Mouse (Mus musculus) heart, embryonic 13.5 days (tissue): ENCODE data around the gene Hmgxb4. TPM values are rescaled to one million over a fixed set of nuclear protein-coding genes. Genes with fewer than 3 reads are reported as not detected.

Experiments used
- ATAC-seq: fragments of 200-750 bp; cut with Nextera tagmentation; 2 replicates; pipeline ENCODE4 v1.8.0; 2017; ENCODE audit warnings: moderate TSS enrichment; ENCODE audit not compliant: insufficient number of reproducible peaks, low FRiP score, low TSS enrichment; ENCODE audit errors: extremely low read depth
- H3K27ac ChIP-seq: fragments of 300-500 bp; sonication (generic); replicated peaks from 2 replicates; pipeline ENCODE4 v1.5.1; 2015; ENCODE audit warnings: moderate library complexity, mild to moderate bottlenecking, inconsistent platforms
- H3K27me3 ChIP-seq: fragments of 300-500 bp; sonication (generic); replicated peaks from 2 replicates; pipeline ENCODE4 v1.6.1; 2015; ENCODE audit warnings: mild to moderate bottlenecking, inconsistent platforms
- H3K36me3 ChIP-seq: fragments of 300-500 bp; sonication (generic); 2 replicates; pipeline ENCODE4 v1.6.1; 2015; ENCODE audit warnings: mild to moderate bottlenecking, inconsistent platforms
- H3K4me1 ChIP-seq: fragments of 300-500 bp; sonication (generic); 2 replicates; pipeline ENCODE4 v1.6.1; 2015; ENCODE audit warnings: inconsistent platforms
- H3K4me2 ChIP-seq: fragments of 300-500 bp; sonication (generic); 2 replicates; pipeline ENCODE4 v1.6.1; 2015; ENCODE audit warnings: inconsistent platforms, mild to moderate bottlenecking, moderate library complexity
- H3K4me3 ChIP-seq: fragments of 300-500 bp; sonication (generic); 2 replicates; pipeline ENCODE4 v1.5.1; 2015; ENCODE audit warnings: moderate library complexity, mild to moderate bottlenecking, inconsistent platforms
- H3K9ac ChIP-seq: fragments of 300-500 bp; sonication (generic); 2 replicates; pipeline ENCODE4 v1.6.1; 2015; ENCODE audit warnings: inconsistent platforms, mild to moderate bottlenecking, moderate library complexity
- H3K9me3 ChIP-seq: fragments of 300-500 bp; sonication (generic); 2 replicates; pipeline ENCODE4 v1.6.1; 2016; ENCODE audit warnings: inconsistent platforms
- WGBS: fragments of 180-500 bp; shearing (Covaris S2); methylation state at CpG from one replicate; pipeline ENCODE4 v1.1.7; 2015; ENCODE audit warnings: mixed read lengths; 5-methylcytosine and 5-hydroxymethylcytosine counted together
- polyA plus RNA-seq: library from polyadenylated mRNA; unstranded; fragments of >200 nt; fragmentation: Nextera tagmentation; extraction: Ambion mirVana; gene quantifications from 2 replicates; pipeline ENCODE4 v1.2.1, GENCODE M21; 2015

Gene Hmgxb4
- polyA plus RNA-seq, 1 experiment from 2014 or later: 23.1 TPM

DNA sequence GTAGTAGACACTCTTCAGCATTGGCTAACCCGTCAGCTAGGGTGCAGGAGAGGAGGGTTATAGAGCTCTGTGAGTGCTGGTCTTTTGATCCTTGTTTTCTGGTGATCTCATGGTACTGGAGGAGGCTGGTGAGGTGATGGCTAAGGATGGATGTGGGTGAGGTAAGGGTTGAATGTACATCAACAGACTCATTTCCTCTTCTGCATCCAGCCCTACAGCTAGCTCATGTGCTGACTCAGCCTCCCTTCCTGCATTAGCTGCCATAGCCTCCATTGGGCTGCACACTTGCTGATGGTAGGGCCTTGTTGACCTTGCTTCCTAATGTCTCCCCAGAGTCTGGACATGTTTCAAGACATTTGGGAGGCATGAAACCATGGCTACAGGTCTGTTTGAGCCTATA lies 49.8 kb downstream of the Hmgxb4 start:
- Histone ChIP-seq H3K9ac (no peak overlapping the region), H3K4me2 (no peak overlapping the region), H3K27ac (no peak overlapping the region), H3K36me3 (0 out of 2 replicates have a peak, but pooled peaks cover 2% of the 10 kb centered on the region), H3K9me3 (no peaks in the 10 kb centered on the region), H3K4me3 (no peak overlapping the region), H3K4me1 (peaks cover 60% of the 10 kb centered on the region), H3K27me3 (no peaks in the 10 kb centered on the region)
- WGBS: 83% methylated on average over 1 of the region's 1 CpGs
- no peak for ATAC-seq

DNA sequence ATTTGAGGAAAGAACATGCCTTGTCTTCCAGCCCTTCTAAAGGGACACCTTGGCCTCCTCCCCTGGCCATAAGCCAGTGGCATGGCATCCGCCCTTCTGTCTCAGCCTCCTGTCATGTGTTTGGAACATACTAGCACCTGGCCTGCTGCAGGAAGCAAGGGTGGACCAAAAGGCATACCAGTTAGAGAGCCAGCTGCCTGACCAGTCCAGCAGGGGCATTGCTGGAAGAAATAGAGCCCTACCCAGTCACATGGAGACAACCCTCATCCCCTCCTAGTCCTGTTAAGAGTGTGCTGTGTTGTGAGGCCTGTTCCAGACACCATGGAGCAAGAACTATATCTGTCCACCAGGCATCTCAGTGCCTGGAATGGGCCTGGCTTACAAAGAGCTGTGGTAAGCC lies 53.1 kb downstream of the Hmgxb4 start:
- Histone ChIP-seq H3K9ac (no peak overlapping the region), H3K27me3 (no peaks in the 10 kb centered on the region), H3K9me3 (no peaks in the 10 kb centered on the region), H3K4me1 (peaks cover 28% of the 10 kb centered on the region), H3K4me2 (no peak overlapping the region), H3K36me3 (peaks cover 9% of the 10 kb centered on the region), H3K27ac (peak overlapping the region; percentile 74), H3K4me3 (no peak overlapping the region)
- no peak for ATAC-seq
- 70% methylated on average over 1 of the region's 1 CpGs for WGBS

DNA sequence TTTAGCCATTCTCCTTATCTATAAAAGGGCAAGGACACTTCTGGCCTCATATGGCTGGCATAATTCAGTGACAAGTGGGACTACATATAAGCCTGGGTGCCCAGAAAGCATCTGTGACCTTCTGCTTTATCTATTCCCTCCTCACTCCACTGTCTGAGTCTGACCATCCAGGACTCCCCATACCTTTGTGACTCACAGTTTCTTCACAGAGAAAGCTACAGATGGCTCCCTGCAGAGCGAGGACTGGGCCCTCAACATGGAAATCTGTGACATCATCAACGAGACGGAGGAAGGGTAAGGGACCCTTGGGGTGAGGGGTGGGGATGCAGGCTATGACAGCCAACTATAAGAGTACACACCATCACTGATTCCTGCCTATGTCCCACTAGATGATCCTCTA lies 54.6 kb downstream of the Hmgxb4 start:
- ATAC-seq: no peak
- Histone ChIP-seq H3K9ac (no peak overlapping the region), H3K4me1 (peaks cover 20% of the 10 kb centered on the region), H3K4me2 (no peak overlapping the region), H3K27ac (no peak overlapping the region), H3K36me3 (peaks cover 21% of the 10 kb centered on the region), H3K4me3 (no peak overlapping the region), H3K9me3 (no peaks in the 10 kb centered on the region), H3K27me3 (no peaks in the 10 kb centered on the region)
- 86% methylated on average over 3 of the region's 3 CpGs for WGBS

DNA sequence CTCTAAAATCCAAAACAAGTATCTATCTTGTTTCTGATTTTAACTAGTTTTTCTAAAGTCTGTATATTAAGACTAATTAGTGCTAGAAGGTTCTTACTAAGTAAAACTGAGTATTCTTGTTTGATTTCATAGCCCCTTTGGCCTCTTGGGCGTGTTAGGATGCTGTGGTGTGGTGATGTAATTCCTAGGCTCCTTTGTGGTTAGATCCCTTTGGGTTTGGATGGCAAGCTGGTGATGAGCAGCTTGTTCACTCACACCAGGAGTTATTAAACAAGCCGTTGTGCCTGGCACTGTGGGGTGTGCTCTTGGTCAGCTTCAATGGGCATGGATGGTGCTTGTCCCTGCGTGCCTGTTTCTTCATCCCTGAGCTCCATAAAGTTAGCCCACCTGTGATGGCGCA lies 60.2 kb downstream of the Hmgxb4 start:
- Histone ChIP-seq H3K4me3 (no peak overlapping the region), H3K36me3 (peaks cover 60% of the 10 kb centered on the region), H3K27me3 (no peaks in the 10 kb centered on the region), H3K27ac (no peak overlapping the region), H3K9me3 (no peaks in the 10 kb centered on the region), H3K9ac (no peak overlapping the region), H3K4me1 (peaks cover 3% of the 10 kb centered on the region; the same call in 1 of the 2 replicates), H3K4me2 (no peak overlapping the region)
- 89% methylated on average over 4 of the region's 4 CpGs for WGBS
- no peak for ATAC-seq

DNA sequence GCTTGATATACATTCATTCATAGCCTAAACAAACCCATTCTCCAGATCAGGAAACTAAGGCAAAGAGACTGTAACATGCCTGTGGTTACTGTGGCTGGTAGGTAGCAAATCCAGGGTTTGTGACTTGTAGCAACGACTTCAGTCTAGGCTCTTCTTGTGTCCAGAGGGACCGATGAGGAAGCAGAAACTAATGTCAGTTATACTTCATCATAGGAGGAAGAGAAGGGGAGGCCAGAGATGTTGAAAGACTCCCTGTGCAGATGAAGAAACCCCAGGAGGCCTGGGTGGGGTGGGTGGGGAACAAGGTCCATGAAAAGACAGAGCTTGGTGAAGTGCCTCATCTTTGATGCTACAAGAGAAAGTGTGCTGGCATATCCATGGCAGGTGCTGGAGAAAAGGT lies 62.5 kb downstream of the Hmgxb4 start:
- Histone ChIP-seq H3K9me3 (no peaks in the 10 kb centered on the region), H3K9ac (no peak overlapping the region), H3K27ac (no peak overlapping the region), H3K4me2 (no peak overlapping the region), H3K4me3 (no peak overlapping the region), H3K27me3 (no peaks in the 10 kb centered on the region), H3K4me1 (peaks cover 3% of the 10 kb centered on the region; the same call in 1 of the 2 replicates), H3K36me3 (peaks cover 76% of the 10 kb centered on the region)
- ATAC-seq: no peak
- 85% methylated on average over 2 of the region's 2 CpGs for WGBS

DNA sequence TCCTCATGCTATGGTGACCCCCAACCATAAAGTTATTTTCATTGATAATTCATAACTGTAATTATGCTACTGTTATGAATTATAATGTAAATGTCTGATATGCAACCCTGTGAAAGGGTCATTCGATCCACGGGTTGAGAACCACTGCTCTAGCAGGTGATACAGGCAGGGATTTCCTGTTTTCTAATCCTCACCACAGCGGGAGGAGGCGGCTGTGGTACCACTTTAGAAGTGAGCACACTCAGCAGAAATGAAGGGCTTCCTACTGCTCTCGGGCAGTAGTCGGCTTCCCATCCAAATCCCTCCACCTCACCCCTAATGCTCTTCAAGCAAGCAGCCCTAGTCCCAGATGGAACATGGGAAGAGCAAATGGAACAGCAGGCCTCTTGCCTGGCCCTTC lies 66.9 kb downstream of the Hmgxb4 start:
- no peak for ATAC-seq
- no peak overlapping the region for H3K9ac ChIP-seq
- peaks cover 10% of the 10 kb centered on the region for H3K4me1 ChIP-seq
- peaks cover 83% of the 10 kb centered on the region for H3K36me3 ChIP-seq
- no peak overlapping the region for H3K27ac ChIP-seq
- H3K4me2 ChIP-seq: no peak overlapping the region
- no peaks in the 10 kb centered on the region for H3K27me3 ChIP-seq
- 72% methylated on average over 6 of the region's 6 CpGs for WGBS
- no peaks in the 10 kb centered on the region for H3K9me3 ChIP-seq
- H3K4me3 ChIP-seq: no peak overlapping the region

DNA sequence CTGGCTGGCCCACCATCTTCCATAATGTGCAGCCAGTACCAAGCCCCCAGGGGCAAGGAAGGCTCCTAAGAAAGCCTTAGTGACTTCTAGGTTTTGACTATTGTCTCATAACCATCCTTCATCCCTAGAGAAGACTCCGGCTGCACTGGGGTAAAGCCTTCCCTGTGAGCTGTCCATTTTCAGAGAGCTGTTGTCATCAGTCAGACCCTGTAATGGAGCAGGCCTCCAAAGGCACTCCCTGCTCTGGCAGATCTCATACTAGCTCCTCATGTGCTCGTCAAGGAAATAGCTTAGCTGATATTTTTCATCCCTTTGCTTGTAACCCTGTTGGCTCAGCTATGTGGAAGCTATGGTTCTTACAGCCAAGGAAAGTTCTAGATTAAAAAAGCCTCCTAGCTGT lies 67.7 kb downstream of the Hmgxb4 start:
- H3K4me1 ChIP-seq: peaks cover 10% of the 10 kb centered on the region
- no peak overlapping the region for H3K27ac ChIP-seq
- no peak overlapping the region for H3K9ac ChIP-seq
- H3K4me2 ChIP-seq: no peak overlapping the region
- peaks cover 83% of the 10 kb centered on the region for H3K36me3 ChIP-seq
- H3K27me3 ChIP-seq: no peaks in the 10 kb centered on the region
- whole genome bisulfite sequencing: 66% methylated on average over 2 of the region's 2 CpGs
- no peak for ATAC-seq
- no peaks in the 10 kb centered on the region for H3K9me3 ChIP-seq
- no peak overlapping the region for H3K4me3 ChIP-seq

DNA sequence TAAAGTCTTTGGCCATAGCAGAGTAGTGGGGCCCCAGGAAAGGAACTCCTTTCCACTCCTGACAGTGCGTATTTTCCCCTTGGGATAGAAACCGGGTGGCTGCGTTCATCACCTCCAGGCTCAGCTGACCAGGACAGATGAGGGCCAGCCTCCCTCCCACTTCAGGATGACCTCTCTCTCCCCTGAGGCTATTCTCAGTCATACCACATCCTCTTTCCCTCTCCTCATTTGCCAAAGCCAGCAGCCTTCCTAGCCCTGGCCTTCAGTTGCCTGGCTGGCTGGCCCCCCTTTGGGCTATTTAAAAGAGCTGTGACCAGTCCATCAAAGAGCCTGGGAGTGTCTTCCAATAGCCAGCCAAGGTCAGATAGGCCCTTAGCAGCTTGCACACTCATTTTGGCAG lies 70.1 kb downstream of the Hmgxb4 start:
- 47% methylated on average over 3 of the region's 3 CpGs for WGBS
- no peak for ATAC-seq

DNA sequence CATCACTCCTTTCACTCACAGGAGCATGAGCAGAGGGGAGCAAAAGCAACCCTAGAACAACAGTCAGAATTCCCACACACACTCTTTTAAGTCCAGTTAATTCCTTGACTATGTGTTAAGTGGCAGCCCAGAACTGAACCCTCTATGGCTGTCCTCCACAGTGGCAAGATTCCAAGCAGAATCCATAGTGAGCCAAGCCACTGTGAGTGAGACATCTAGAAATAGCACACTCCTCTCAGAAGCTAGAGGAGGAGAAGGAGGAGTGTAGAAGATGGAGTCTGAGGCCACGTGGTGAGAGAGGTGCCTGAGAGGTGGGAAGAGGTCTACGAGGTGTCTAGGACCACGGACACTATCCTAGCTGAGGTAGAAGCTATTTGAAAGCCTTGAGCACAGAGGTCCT lies 71.6 kb downstream of the Hmgxb4 start:
- Histone ChIP-seq H3K27ac (no peak overlapping the region), H3K36me3 (peaks cover 67% of the 10 kb centered on the region), H3K9ac (no peak overlapping the region), H3K4me3 (no peak overlapping the region), H3K4me1 (peaks cover 10% of the 10 kb centered on the region), H3K9me3 (no peaks in the 10 kb centered on the region), H3K4me2 (no peak overlapping the region), H3K27me3 (no peaks in the 10 kb centered on the region)
- ATAC-seq: no peak
- 71% methylated on average over 3 of the region's 3 CpGs for WGBS

More for the DNA sequence above, 70.1 kb downstream of the Hmgxb4 start:
- Histone ChIP-seq H3K4me2 (no peak overlapping the region), H3K27ac (no peak overlapping the region), H3K9ac (no peak overlapping the region), H3K4me1 (peaks cover 10% of the 10 kb centered on the region), H3K27me3 (no peaks in the 10 kb centered on the region), H3K9me3 (no peaks in the 10 kb centered on the region), H3K4me3 (no peak overlapping the region), H3K36me3 (peaks cover 78% of the 10 kb centered on the region)

DNA sequence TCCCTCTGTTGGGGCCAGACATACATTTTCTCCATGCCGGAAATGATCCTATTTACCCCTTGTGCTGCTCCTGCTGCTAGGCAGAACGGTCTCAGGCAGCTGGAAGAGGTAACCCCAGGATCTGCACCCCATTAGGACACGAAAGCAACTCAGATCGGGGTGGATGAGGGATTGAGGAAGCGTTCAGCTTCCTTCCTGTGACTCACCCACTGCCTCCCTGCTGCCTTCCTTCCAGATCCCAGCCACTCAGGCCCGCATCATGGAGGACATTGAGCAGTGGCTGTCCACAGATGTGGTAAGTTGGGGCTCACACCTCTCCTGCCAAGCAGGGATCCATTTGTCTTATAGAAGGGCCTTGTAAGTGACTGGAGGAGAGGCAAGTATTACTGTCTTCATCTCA lies 74.1 kb downstream of the Hmgxb4 start:
- ATAC-seq: no peak
- Histone ChIP-seq H3K27ac (no peak overlapping the region), H3K9ac (no peak overlapping the region), H3K4me3 (no peak overlapping the region), H3K4me2 (no peak overlapping the region), H3K36me3 (peaks cover 50% of the 10 kb centered on the region), H3K27me3 (no peaks in the 10 kb centered on the region), H3K4me1 (peaks cover 10% of the 10 kb centered on the region), H3K9me3 (no peaks in the 10 kb centered on the region)
- WGBS: 64% methylated on average over 6 of the region's 6 CpGs

DNA sequence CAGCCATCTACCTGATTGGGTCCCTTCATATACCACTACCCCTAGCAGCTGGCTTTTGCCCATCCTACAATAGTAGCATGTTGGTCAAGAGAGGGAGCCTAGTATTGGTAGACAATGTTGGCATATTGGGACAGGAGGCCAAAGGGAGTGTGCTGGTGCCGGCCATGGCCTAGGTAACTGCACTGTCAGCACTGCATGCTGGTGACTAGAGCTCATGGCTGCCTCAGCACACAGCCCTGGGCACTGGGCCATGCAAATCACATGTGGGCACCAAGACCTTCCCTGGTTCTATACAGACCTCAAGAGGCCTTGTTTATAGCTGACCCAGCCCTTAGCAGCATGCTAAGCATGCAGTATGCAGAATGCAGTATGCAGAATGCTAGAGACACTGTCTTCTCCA lies 77.1 kb downstream of the Hmgxb4 start:
- H3K9ac ChIP-seq: no peak overlapping the region
- ATAC-seq: no peak
- WGBS: 81% methylated on average over 1 of the region's 1 CpGs
- no peak overlapping the region for H3K4me2 ChIP-seq
- no peak overlapping the region for H3K4me3 ChIP-seq
- peaks cover 29% of the 10 kb centered on the region for H3K36me3 ChIP-seq
- no peak overlapping the region for H3K27ac ChIP-seq
- no peaks in the 10 kb centered on the region for H3K9me3 ChIP-seq
- H3K4me1 ChIP-seq: no peaks in the 10 kb centered on the region
- no peaks in the 10 kb centered on the region for H3K27me3 ChIP-seq

DNA sequence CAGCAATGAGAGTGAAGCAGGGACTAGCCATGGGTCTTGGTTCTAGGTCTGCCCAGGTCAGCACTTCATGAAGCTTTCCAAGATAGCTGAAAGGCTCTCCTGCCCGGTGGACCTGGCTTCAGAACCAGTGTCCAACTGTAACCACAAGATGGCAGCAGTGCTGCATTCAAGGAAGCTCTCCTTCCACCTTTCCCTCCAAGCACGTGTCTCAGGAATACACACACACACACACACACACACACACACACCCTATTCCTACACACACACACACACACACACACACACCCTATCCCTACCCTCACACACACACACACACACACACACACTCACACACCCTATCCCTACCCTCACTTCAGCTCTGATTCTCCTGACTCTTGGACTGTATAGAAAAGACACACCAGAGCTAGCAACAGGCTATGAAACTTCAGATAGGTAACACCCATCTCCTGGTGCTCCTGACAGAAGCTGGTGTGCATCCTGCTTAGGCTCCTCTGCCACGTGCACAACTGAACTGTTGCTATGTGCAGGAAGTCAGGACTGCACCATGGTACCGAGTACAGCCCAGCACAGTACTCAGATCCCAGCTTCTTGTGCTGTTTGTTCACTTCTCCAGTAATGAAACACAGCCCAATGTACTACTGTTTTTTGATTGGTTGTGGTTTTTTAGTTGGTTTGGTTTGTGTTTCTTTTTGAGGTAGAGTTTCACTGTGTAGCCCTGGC lies 78.6 kb downstream of the Hmgxb4 start:
- ATAC-seq: no peak
- Histone ChIP-seq H3K4me1 (no peaks in the 10 kb centered on the region), H3K36me3 (peaks cover 16% of the 10 kb centered on the region), H3K27ac (no peak overlapping the region), H3K27me3 (no peaks in the 10 kb centered on the region), H3K4me3 (no peak overlapping the region), H3K9ac (peak overlapping the region; percentile 28; the same call in 1 of the 2 replicates), H3K4me2 (no peak overlapping the region), H3K9me3 (no peaks in the 10 kb centered on the region)
- WGBS: 25% methylated on average over 4 of the region's 4 CpGs
